Mouse (Mus musculus) c-Kit-positive CD71-positive TER-119-positive erythroid progenitor cells, embryonic 14.5 days (primary cell): ENCODE results near the gene Trub1.
A peak's percentile ranks its signal among the peaks of the same experiment; 100 is the strongest.

Experiments used
- DNase-seq: peaks from one replicate; pipeline ENCODE4 v3.0.0-alpha.2; 2013; ENCODE audit warnings: low spot score

The Trub1 gene

DNA sequence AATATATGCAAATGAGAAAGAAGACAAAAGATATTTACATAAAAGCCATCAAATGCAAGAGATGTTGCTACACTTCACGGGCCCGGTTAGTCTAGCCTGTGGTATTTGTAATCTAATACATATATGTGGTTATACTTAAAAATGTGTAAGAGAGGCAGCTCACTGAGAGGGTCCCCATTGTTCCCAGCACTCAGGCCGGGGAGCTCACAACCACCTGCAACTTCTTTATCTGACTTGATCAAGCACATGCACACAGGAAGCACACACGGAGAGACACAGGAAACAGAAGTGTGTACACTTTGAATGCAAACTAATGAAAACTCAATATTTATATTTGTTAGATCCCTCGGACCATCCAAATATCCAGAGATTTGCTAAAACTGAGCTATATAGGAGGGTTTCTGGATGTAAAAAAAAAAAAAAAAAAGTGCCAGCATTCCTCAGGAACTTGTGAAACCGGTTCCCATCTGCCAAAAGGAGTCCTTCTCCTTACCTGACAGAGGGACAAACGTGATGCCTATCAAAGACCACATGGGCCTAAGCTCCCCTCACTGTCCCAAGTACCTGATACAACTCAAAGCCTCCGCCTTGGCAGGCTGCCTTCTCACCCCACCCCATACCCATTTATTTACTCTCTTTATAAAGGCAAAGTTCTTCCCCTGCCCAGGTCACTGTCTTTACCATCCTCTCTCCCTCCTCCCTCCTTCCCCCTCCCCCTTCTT, 9.6 kb upstream of the Trub1 start:
- no peak for DNase-seq

DNA sequence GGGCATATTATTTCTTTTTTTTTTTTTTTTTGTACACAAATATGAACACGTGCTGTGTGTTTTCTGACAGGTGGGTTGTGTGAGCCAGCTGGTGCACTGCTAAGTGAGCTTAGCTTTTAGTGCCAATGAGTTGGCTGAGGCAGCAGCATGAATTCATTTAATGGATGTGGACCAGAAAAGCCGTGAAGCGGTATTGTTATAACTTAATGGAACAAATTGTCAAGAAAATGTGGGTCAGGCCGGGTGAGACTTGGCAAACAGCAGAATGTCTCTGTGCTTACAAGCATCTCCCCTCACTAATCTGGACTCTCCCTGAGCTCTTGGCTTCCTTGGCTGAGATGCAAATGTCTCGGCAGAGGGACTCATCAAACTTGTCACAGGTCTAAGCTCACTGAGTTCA, 7.7 kb upstream of the Trub1 start:
- DNase-seq, result no peak

DNA sequence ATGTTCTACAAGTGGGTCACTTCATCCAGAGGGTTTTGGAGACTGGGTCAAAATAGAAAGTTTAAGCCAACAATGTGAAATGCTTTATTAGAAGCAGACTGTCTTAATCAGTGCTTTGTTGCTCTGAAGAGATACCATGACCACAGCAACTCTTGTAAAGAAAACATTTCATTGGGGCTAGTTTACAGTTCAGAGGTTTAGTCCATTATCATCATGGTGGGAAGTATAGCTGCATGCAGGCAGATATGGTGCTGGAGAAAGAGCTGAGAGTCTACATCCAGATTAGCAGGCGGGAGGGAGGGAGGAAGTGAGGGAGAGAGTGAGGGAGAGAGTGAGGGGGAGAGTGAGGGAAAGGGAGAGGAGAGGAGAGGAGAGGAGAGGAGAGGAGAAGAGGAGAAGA, 1.9 kb upstream of the Trub1 start:
- DNase-seq, result no peak

DNA sequence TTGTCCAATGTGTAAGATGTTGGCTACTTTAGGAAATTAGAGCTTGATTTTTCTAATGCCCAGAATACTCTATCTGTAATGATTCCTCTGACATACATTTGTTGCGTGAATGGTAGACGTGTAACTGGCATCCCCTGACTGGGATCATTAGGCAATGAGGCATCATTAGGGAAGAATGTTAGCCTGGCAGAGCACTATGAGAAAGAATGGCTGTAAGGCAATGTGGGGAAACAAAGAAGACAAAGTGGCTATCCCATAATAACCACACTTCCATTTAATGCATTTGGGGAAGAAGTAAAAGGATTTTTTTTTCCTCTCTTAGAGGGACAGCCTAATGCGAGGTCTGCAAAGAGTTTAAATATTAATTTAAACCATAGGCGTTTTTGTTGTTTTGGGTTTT, 950 bp upstream of the Trub1 start:
- no peak for DNase-seq

DNA sequence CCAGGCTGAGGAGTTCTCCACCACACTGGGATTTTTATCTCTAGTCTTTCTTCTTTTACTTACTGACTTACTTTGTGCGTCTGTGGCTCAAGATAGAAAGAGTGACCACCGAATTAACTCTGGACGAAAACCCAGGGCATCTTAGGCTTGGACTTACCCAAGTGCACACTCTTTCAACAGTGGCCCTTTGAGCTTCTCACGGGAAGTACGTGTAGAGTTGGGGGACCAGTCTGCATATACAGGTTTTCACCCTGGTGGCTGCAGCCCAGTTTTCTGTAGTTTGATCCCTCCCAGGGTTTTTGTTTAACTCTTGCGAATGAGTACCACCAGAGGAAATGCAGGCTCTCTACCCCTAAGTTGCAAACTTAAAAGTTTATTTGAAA, 497 bp downstream of the Trub1 start:
- no peak for DNase-seq

DNA sequence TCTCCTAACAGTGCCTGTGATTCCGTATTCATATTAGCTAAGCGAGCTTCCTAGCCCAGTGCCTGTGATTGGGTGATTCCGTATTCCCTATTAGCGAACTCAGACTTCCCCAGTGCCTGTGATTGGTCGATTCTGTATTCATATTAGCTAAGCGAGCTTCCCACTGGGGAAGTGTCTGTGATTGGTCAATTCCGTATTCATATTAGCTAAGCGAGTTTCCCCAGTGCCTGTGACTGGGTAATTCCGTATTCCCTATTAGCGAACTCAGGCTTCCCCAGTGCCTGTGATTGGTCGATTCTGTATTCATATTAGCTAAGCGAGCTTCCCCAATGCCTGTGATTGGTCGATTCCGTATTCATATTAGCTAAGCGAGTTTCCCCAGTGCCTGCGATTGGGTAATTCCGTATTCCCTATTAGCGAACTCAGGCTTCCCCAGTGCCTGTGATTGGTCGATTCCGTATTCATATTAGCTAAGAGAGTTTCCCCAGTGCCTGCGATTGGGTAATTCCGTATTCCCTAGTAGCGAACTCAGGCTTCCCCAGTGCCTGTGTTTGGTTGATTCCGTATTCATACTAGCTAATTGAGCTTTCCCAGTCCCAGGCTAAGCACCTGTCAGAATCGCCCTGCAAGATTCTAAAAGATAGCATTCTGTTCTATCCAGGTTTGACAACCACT, 2.7 kb downstream of the Trub1 start:
- DNase-seq, result no peak

DNA sequence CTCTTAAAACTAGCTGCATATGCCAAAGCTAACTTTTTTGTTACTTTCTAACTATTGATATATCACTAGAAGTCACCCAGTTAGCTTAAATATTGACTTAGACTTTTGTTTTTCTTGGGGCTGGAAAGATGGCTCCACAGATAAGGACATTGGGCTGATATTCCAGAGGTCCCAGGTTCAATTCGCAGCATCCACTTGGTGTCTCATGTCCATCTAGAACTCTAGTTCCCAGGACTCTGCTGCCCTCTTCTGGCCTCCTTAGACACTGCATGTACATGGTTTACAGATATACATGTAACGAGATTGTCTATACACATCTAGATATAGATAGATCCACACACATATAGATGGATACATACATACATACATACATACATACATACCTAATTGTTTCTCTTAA, 4.4 kb downstream of the Trub1 start:
- DNase-seq, result peak; percentile 61

DNA sequence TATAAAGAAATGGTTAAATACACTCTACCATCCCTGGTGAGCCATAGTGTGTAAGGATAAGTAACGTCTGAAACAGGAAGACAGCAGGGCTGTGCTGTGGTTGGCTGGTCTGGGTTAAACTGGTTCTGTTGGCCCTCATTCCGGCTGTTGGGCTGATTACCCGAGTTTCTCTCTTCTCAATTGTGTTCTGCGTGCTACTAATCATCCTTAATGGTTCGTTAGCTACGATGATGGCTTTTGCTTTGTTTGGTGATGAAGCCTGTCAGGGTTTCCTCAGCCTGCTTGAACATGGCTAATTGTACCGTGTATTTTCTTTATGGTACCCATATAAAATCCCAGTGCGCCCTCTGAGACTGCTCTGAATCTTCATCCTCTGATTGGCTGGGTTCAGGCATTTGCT, 11.0 kb downstream of the Trub1 start:
- no peak for DNase-seq

DNA sequence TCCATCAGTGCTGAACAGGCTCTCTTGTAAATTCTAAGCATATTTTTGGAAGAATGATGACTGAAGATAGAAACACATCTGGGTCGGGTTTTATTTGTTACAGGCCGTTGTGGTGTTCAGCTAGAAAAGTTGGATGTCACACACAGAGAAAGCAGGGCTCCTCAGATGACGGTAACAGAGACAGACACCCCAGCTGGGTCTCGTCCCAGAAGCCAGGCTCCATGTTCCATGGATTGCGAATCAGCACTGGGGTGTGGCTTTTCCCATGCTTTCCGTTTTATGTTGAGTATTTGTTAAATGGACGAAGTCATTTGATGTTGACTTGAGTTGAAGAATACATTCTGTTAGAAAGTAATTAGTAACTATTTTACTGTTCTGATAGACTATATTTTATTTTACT, 13.0 kb downstream of the Trub1 start:
- no peak for DNase-seq

DNA sequence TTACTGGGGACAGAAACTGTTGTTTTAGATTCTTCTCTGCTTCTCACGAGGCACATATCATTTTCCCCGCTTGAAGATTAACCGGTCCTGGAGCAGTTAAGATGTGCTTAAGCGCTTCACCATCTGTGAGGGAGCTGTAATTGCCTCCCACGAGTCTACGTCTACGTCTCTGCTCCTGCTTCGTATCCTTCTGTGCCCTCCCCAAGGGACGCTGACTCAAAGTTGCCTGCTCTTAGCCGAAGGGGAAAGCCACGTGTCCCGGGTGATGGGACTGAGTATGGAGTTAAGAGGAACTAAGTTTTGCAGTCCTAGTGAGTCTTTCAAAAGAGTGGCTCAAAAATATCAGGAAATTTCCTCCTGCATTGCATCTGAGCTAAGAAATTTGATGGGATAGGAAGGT, 18.3 kb downstream of the Trub1 start:
- no peak for DNase-seq

DNA sequence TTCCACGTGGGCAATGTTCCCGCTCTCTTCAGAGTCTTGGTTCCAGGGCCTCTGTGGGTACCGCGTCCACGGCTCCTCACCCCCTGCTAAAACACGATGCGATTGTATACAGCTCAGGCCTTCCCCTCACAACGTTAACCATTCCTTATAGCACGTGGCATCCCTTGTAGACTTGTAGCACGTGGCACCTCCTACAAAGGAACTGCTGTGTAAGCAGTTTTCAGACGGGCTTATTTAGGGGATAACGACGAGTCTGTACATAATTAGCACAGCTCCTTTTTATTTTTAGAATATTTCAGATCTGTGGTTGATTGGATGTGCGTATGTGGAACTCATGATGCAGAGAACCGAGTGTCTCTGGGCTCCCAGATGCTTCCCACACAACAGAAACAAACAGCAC, 19.5 kb downstream of the Trub1 start:
- DNase-seq, result no peak

DNA sequence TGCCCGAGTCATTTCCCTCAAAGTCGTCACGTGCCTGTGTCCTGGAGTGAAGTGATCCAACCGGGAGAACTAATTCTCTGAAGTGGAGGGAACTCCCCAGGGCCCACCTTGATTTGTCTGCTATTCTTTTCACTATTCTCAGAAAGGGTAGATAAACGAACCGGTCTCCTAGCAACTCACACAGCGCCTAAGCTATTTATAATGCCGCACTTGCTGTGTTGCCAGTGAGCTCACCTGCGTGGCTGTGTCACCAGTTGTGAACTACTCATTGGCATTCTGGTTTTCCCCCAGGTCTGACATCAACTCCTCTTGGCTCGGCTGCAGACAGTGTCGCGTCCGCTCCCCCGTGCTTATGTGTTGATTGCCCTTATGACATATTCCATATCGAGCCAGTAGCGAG, 20.6 kb downstream of the Trub1 start:
- no peak for DNase-seq

DNA sequence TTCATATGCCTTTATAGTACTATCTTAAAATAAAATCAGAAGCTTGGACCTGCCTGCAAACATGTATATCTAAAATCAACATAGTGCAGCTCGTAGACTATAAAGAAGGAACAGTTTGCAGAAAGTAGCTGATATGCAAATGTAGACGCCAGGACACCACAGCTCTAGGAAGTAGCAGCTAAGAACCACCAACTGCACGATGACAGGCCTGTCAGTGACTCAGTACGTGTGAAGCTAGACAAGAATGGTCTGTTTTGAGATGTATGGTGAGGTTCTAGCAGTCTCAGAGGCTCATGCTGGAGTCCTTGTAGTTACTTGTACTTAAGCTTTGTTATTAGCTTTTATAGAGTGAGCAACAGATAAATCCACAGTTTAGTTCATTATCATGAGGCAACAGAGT, 22.6 kb downstream of the Trub1 start:
- no peak for DNase-seq

DNA sequence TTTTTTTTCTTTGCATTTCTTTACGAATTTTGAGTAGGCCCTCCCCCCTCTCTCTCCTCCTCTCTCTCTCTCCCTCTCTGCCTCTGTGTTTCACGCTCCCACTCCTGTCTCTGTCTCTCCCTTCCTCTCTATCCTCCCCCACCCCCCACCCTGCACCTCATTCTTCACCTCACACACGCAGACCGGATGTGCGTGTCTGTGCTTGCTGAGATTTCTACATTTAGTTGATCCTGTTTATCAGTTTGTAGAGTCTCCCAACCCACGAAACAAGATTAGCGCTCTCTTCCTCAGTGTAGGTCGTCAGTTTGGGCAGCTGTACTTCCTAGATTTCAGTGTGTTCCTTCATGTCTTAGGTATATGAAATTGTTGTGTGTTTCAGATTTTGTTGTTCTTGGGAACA, 24.6 kb downstream of the Trub1 start:
- DNase-seq, result no peak

DNA sequence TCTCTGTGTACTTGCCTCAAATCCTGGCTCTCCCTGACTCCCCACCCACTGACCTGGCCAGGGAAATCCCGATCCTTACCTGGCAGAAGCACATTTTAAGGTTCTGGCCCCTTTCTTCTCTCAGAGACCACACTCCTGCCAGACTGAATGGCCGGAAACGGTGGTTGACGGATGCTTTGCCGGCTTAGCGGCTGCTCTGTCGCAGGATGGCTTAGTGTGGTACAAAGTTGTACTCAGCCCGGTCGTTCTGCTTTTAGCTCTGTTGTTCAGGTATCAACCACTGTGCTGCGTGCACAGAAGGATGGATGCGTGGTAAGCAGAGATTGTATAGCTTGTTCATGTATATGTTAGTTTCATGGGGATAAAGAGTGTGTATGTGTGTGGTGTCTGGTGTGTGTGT, 25.3 kb downstream of the Trub1 start:
- no peak for DNase-seq

DNA sequence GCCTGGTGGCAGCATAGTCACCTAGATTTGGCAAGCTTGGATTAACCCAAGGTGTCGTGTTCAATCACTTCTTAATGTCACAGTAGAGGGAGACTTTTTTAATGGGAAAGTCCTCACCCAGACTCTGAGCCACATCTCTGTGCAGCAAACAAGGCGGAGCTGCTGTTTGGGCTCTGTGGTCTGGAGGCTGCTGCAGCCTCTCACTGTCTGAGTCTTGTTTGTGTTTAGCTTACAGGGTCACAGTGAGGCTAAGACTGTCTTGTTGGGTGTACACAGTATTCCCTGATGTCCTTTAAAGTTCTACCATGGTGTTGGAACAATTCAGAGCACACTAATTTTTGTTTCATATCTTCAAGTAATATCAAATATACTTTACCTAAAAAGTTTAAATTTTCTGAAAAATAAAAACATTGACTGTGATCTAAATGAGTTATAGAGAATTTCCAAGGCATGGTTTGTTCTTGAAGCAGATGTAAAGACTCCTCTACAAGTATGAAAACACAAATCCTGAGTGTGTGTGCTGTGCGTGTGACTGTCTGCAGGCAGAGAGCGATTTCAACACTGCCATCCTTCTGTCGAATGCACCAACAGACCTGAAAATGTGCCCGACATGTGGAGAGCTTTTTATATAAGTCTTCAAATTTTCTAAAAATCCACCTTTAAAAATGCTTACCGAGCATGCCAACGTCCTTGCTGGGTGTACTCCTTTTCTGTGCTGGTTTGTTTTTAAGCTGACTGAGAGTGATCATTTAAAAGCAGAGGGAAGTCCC, 27.4 kb downstream of the Trub1 start:
- no peak for DNase-seq

DNA sequence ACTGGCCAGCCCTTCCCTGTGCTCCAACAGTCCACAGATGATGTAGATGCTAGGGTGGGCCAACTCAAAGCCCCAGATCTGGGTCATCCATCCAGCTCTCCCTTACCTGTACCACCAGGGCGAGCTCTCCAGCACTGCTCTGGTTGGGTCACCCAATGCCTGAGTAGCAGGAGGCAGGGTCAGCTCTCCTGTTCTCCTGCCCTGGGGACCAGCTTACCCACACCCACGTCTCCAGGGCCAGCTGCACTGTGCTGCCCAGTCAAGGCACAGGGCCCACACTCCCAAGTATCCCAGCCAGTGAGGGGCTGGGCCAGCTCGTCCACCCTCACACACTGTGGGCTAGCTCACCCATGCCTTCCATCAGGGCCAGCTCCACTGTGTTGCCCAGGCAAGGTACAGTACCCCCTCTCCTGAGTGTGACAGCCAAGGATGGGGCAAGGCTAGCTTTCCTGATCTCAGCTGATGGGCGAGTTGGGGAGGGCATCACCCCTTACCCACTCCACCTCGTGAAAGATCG, 29.1 kb downstream of the Trub1 start:
- DNase-seq, result no peak

DNA sequence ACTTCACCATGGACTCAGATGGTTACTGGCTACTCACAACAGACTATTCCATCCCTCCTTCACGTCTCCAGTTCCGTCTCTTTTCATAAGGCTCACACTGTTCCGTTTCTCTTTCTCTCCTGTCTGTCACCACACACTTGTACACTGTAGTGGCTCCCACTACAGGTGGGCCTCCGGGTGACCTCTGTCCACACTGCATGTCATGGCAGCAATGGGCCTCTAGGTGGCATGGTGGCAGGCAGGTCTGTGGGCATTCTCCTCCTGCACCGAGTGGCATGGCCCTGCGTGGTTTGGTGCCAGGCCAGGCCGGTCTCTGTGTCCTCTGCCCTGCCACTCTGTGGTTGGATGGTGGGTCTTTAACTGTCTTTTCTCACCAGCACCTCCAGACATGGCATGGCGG, 30.1 kb downstream of the Trub1 start:
- no peak for DNase-seq

DNA sequence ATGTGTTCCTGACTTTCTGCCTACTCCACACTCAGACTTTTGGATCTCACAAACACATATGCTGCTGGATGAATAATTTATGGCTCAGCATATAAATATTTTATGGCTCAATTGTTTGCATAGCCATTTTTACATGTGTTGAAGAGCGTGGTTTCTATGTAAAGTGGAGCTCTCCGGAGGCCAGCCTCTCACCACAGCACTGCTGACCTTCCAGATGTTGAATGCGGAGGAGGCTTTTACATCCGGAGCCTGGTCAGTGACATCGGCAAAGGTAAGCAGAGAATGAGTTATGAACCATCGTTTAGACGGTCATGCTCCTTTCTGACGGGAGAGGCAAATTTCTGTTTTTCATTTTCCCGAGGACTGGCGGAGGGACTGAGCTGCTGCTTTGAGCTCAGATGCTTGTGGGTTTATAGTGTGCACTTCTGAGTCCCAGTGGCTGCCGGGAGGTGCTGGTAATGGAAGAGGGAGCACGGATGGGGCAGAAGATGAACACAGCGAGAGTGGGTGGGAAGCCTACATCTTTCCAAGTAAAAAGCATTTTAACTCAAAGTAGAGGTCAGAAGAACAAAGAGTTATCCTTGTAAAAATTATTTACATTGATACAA, 34.4 kb downstream of the Trub1 start:
- DNase-seq, result no peak

DNA sequence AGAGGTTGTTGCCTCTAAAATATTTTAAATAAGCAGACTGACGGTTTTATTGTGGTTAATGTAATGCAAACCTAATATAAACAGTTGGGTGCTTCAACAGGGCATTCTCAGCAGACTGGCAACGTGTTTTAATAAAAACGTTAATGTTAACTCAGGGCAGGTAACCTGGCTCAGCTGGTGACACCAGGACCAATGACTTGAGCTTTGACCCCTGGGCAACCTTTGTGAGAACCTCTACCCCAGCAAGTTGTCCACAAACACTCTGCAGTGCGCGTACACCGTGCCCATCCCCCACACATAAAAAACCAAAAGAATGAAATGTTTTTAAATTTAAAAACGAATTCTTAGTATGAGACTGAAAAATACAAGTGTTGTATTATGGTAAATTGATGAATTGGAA, 36.8 kb downstream of the Trub1 start:
- DNase-seq, result no peak

DNA sequence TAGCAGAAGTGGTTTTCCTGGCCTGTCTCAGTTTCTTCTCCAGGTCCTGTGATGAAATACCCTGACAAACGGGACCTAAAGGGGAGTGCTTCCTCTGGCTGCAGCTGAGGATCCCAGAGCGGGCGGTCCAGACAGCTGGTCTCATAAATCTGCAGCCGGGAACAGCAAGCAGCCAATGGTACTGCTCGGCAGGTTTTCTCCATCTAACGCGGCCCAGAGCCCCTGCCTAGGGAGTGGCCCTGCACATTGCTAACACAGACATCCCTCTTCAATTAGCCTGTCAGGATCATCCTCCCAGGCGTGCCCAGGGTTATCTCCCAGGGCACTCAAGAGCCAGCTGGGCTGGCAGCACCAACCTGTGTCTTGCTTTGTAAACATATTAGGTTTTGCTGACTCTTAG, 38.3 kb downstream of the Trub1 start:
- no peak for DNase-seq

DNA sequence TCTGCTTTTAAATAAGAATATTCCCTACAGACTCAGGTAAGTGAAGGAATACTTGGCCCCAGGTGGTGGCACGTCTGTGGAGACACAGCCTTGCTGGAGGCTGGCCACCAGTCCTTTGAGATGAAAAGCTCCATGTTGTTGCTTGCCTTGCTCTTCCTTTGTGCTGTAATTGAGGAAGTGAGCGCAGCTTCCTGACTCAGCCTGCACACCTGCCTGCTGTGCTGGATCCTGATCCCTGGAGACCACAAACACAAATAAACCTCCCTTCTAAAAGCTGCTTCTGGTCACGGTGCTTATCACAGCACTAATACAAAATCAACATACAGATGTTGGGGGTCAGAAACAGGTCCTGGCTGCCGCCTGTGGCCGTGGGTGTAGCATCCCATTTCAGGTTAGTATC, 41.3 kb downstream of the Trub1 start:
- DNase-seq, result no peak
